Mouse (Mus musculus): ENCODE results near the gene Hlcs.

DNA sequence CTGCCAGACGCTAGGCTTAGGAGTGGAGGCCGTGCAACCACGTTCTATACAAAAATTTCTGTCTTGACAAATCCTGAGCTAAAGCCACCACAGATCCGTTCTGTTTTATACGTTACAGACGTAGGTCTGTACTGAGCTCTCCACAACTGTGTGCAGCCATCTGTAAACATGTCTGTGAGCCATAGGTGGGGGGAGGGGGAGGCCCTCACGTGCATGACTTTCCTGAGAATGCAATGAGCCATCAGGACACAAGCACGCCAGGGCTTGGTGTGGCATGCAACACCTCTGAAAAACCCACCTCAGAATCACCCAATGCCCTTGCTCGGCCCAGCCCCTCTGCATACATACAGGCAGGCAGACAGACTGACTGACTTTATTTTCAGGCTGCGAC lies 36.9 kb upstream of the Hlcs start:
- TF ChIP-seq POLR2A (IDR thresholded peaks at IDR 0.05; ENCODE audit: borderline replicate concordance, extremely low read depth, low read depth, low read length) (no peak), CTCF (IDR thresholded peaks at IDR 0.05; ENCODE audit: insufficient read depth, low read length) (no peak)

Measured in lung, adult 2 months (tissue).